In genomic region chr2:59244273-59245097, GRCm38 (mm10) we compare ENCODE assay signal across 23 mouse cellular contexts.
DNase-seq lines count a peak whose midpoint lies in the region; ATAC-seq lines count a peak whose summit lies in the region.
"Had no signal": no experiment of that assay in that cellular context is flagged by ENCODE, and none has a peak within 500 bp of the region (broad histone marks: within the 10 kb centered on the region; RNA-seq: fewer than 3 reads in every experiment).

No protein-coding gene starts in this region.

- no peaks in the 10 kb centered on the region for H3K27me3 ChIP-seq in megakaryocyte, embryonic 14.5 days (replicated peaks)
- no peaks in the 10 kb centered on the region for H3K27me3 ChIP-seq in heart, embryonic 12.5 days (replicated peaks)
- H3K27me3 ChIP-seq in forebrain, embryonic 16.5 days (replicated peaks; ENCODE audit: control insufficient read depth, insufficient read depth, low read length) = no peaks in the 10 kb centered on the region
- H3K27me3 ChIP-seq: embryonic facial prominence, embryonic 12.5 days; forebrain, embryonic 15.5 days; hindbrain, embryonic 12.5 days; liver, embryonic 15.5 days had no signal

- H3K9me3 ChIP-seq in megakaryocyte, embryonic 14.5 days = peaks cover 9% of the 10 kb centered on the region; the same call in 1 of the 2 replicates
- no peaks in the 10 kb centered on the region for H3K9me3 ChIP-seq in heart, embryonic 12.5 days (replicated peaks)
- no peaks in the 10 kb centered on the region for H3K9me3 ChIP-seq in forebrain, embryonic 16.5 days (ENCODE audit: control insufficient read depth, low read length)
- H3K9me3 ChIP-seq: embryonic facial prominence, embryonic 12.5 days; forebrain, embryonic 15.5 days; heart, embryonic 10.5 days; hindbrain, embryonic 12.5 days; liver, embryonic 15.5 days had no signal

- H3K4me1 ChIP-seq in megakaryocyte, embryonic 14.5 days = peaks cover 43% of the 10 kb centered on the region
- 0 out of 2 replicates have a peak, but pooled peaks cover 9% of the 10 kb centered on the region for H3K4me1 ChIP-seq in heart, embryonic 12.5 days (replicated peaks)
- H3K4me1 ChIP-seq in forebrain, embryonic 16.5 days (replicated peaks; ENCODE audit: control insufficient read depth, insufficient read depth, low read length) = no peaks in the 10 kb centered on the region
- H3K4me1 ChIP-seq: embryonic facial prominence, embryonic 12.5 days; forebrain, embryonic 15.5 days; hindbrain, embryonic 12.5 days; liver, embryonic 15.5 days had no signal

- peak overlapping the region; percentile 75 for H3K4me3 ChIP-seq in megakaryocyte, embryonic 14.5 days (replicated peaks)
- no peak overlapping the region for H3K4me3 ChIP-seq in heart, embryonic 12.5 days
- H3K4me3 ChIP-seq in forebrain, embryonic 16.5 days (replicated peaks; ENCODE audit: low read length) = no peak overlapping the region
- H3K4me3 ChIP-seq: embryonic facial prominence, embryonic 12.5 days; erythroblast, embryonic 14.5 days; forebrain, embryonic 15.5 days; heart, embryonic 10.5 days; hindbrain, embryonic 12.5 days; layer of hippocampus, adult 2 months; liver, embryonic 15.5 days had no signal

- DNase-seq in heart, adult 11 months = peak; percentile 62
- no peak for DNase-seq in heart, adult 18-20 months
- peak; percentile 17 for DNase-seq in thymus, postnatal 4 days
- DNase-seq in urinary bladder, adult 18-20 months (ENCODE audit: low spot score in 2 of 2) = no peak
- DNase-seq: adrenal gland, adult 2 months; cerebellum, adult 8-10 months; gastrocnemius, postnatal 36 days; heart, postnatal 10 days; layer of hippocampus, postnatal 36 days; retina, postnatal 1 day had no signal

- no peak overlapping the region for H3K27ac ChIP-seq in heart, embryonic 12.5 days (ENCODE audit: poor library complexity, severe bottlenecking)
- no peak overlapping the region for H3K27ac ChIP-seq in forebrain, embryonic 16.5 days (ENCODE audit: low read length)
- H3K27ac ChIP-seq: embryonic facial prominence, embryonic 12.5 days; forebrain, embryonic 15.5 days; heart, embryonic 10.5 days; hindbrain, embryonic 12.5 days; layer of hippocampus, adult 2 months; liver, embryonic 15.5 days had no signal

- peak; percentile 76 for ATAC-seq in activated CD4-positive, CD25-positive, alpha-beta regulatory T cell, adult 4 months
- no peak for ATAC-seq in heart, embryonic 12.5 days (ENCODE audit: insufficient number of reproducible peaks, low FRiP score)
- ATAC-seq in forebrain, embryonic 16.5 days = no peak
- ATAC-seq: forebrain, embryonic 15.5 days; intestine, postnatal 0 days; midbrain, embryonic 16.5 days had no signal

- H3K36me3 ChIP-seq in megakaryocyte, embryonic 14.5 days (replicated peaks; ENCODE audit: low read length) = peaks cover 20% of the 10 kb centered on the region
- peaks cover 16% of the 10 kb centered on the region; the same call in 1 of the 2 replicates for H3K36me3 ChIP-seq in heart, embryonic 12.5 days
- H3K36me3 ChIP-seq in forebrain, embryonic 16.5 days (ENCODE audit: control insufficient read depth, insufficient read depth) = no peaks in the 10 kb centered on the region
- H3K36me3 ChIP-seq: forebrain, embryonic 15.5 days; liver, embryonic 15.5 days had no signal

- H3K9ac ChIP-seq in heart, embryonic 12.5 days = no peak overlapping the region
- H3K9ac ChIP-seq in forebrain, embryonic 16.5 days (replicated peaks; ENCODE audit: low read depth, low read length) = no peak overlapping the region
- H3K9ac ChIP-seq: embryonic facial prominence, embryonic 12.5 days; forebrain, embryonic 15.5 days; hindbrain, embryonic 12.5 days; liver, embryonic 15.5 days had no signal

- H3K4me2 ChIP-seq in heart, embryonic 12.5 days = no peak overlapping the region
- H3K4me2 ChIP-seq in forebrain, embryonic 16.5 days (ENCODE audit: low read length) = no peak overlapping the region
- H3K4me2 ChIP-seq: embryonic facial prominence, embryonic 12.5 days; forebrain, embryonic 15.5 days; hindbrain, embryonic 12.5 days; liver, embryonic 15.5 days had no signal

- 87% methylated on average over 12 of the region's 12 CpGs for WGBS in heart, embryonic 12.5 days
- 97% methylated on average over 12 of the region's 12 CpGs for WGBS in forebrain, embryonic 16.5 days

Comparison
In these comparisons a context has a peak if more than half of its experiments do, and no peak if none do; other contexts are left out.
1. DNase-seq: peak in heart, adult 11 months (single experiment) and thymus, postnatal 4 days (single experiment); none in heart, adult 18-20 months (0 of 2) and urinary bladder, adult 18-20 months (0 of 2).